Mouse (Mus musculus) brown adipose tissue, adult 24 weeks (tissue): ENCODE data around the gene Peli2. TPM values are rescaled to one million over a fixed set of nuclear protein-coding genes. Genes with fewer than 3 reads are reported as not detected.

Experiments
- H3K27ac ChIP-seq: fragments of 200-500 bp; replicated peaks from 2 replicates; pipeline ENCODE4 v1.5.1; 2012; ENCODE audit warnings: low read depth, mild to moderate bottlenecking, low read length
- H3K4me1 ChIP-seq: fragments of 200-500 bp; 2 replicates; pipeline ENCODE4 v1.6.1; 2012; ENCODE audit warnings: low read length, mixed read lengths; ENCODE audit not compliant: control insufficient read depth, insufficient read depth, insufficient read length
- H3K4me3 ChIP-seq: fragments of 200-500 bp; 2 replicates; pipeline ENCODE4 v1.5.1; 2012; ENCODE audit warnings: low read depth, mild to moderate bottlenecking, low read length, moderate library complexity; ENCODE audit not compliant: insufficient read depth
- polyA plus RNA-seq: library from polyadenylated mRNA; stranded (reverse); fragments of >200 nt; gene quantifications from 2 replicates; pipeline ENCODE4 v1.2.4, GENCODE M21; 2012; ENCODE audit not compliant: missing spikeins, insufficient read depth, insufficient read length

Peli2 gene
- polyA plus RNA-seq, 1 experiment, result 23.7 TPM

DNA sequence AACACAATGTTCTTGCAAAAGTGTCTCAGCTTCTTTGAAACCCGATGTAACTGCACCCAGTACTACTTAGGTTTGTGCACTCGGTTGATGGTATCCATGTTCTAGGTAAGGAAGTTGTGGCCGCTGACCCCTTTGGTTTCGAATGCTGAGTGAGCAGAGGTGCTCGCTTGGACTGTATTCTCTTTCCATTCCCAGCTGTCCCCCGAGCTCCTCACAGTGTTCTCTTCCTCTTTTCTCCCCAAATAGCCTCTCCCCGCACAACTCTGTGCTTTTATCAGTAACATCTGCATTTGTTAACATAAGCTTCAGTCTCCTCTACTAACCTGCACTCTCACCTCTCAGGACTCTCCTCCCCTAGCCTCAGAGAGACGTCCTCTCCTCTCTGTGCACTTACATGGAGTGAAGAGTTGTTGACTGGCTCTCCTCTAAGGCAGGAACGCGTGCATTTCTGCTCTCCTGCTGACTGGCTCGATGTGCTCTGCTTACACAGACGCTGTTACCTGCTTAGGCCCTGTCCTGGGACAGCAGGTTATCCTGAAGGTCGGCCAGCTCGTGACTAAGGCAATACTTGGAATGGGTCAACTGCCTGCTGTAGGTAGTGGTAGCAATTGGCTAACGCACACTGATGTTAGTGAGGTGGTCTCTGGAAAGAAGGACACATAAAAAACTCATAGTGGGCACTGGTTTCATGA, 57.8 kb downstream of the Peli2 start:
- H3K27ac ChIP-seq, result no peak overlapping the region
- H3K4me3 ChIP-seq, result no peak overlapping the region
- H3K4me1 ChIP-seq, result no peaks in the 10 kb centered on the region

DNA sequence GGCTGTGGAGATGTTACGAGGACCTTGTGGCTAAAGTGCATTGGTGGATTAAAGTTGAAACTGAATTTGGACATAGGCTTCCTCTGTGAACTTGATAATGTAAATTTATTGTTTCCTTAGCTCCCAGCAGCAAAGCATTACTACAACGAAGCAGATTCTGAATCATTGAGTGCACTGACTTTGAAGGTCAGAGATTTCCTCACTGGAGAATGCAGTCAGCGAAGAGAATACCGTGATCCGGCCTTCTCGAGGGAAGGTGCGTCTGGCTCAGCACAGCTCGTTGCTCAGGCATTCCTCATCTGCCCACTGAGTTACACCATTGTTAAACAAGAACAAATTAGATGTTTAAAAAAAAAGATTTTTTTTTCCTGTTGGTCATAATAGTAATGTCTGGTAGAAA, 58.4 kb downstream of the Peli2 start:
- H3K4me1 ChIP-seq, result no peaks in the 10 kb centered on the region
- H3K4me3 ChIP-seq, result no peak overlapping the region
- H3K27ac ChIP-seq, result no peak overlapping the region

DNA sequence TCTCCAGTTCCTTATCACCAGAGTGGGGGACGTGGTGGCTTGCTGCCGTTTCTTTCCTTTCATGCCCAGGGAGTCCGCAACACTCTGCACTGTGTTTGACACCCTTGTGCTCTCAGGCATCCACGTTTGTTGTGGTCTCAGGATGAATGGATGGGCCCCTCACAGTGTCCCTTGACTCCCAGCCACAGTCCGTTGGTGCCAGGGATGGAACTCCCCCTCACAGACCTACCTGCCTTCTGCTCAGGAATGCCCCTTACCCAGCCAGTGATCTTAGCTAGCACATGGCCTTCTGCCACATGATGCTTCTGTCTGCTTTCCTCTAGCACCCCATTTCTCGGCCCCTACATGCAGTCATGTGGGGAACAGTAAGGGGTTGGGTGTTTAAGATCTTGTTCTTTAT, 65.7 kb downstream of the Peli2 start:
- H3K4me1 ChIP-seq, result peaks cover 13% of the 10 kb centered on the region
- H3K4me3 ChIP-seq, result no peak overlapping the region

DNA sequence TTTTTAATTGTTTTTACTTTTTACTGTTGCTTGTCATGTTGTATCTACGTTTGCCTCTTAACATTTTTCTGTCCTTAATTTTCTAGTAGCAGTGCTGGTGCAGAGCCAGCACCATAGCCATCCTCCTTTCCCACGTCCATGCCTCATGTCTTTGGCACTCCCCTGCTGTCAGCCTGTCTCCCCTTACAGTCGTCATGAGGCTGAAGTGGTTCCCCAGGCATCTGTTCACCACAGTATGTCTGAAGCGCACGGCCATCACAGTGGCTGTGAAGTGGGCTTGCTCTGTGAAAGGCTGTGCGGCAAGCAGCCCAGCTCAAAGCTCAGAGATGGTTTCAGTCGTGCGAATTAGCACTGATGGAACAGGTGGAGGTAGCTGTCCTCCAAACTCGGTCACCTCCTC, 66.5 kb downstream of the Peli2 start:
- Histone ChIP-seq H3K27ac (no peak overlapping the region), H3K4me3 (no peak overlapping the region), H3K4me1 (peaks cover 18% of the 10 kb centered on the region)

More for the DNA sequence above, 65.7 kb downstream of the Peli2 start:
- H3K27ac ChIP-seq, result no peak overlapping the region

DNA sequence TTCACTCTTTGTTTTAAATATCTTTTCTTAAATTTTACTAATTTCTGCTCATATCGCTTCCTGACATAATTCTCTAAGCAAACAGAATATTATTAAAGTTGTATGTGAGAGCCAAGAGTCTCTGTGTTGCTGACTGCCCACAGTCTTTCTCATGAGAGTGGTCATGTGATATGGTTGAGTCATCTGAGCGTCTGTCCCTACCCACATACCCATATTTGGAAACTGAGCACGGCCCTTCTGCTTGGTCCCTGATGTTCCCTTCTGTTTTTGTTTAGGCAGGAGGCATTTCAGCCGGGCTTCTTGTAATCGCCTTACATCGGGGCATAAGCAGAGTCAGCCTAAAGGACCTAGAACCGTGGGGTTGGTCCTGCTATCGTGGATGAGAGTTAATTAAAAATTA, 68.7 kb downstream of the Peli2 start:
- Histone ChIP-seq H3K4me3 (no peak overlapping the region), H3K27ac (no peak overlapping the region), H3K4me1 (peaks cover 18% of the 10 kb centered on the region)

DNA sequence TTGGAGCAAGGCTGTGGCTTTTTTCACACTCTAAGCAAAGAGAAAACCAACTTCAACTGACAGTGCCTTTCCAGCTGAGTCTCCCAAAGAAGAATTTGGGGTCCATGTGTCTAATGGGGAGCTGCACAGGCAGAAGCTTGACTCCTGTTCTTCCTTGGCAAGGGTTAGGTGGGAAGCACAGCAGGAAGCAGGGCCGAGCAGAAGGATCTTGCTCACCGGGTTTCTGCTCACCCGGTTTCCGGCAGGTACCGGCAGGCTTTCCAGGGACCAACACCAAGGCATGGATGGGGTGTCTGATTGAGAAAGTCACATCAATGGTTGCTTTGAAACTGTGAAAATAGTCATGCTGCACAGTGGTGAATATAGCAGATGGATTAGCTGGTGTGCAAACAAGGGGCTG, 70.3 kb downstream of the Peli2 start:
- Histone ChIP-seq H3K27ac (no peak overlapping the region), H3K4me1 (peaks cover 18% of the 10 kb centered on the region), H3K4me3 (no peak overlapping the region)

DNA sequence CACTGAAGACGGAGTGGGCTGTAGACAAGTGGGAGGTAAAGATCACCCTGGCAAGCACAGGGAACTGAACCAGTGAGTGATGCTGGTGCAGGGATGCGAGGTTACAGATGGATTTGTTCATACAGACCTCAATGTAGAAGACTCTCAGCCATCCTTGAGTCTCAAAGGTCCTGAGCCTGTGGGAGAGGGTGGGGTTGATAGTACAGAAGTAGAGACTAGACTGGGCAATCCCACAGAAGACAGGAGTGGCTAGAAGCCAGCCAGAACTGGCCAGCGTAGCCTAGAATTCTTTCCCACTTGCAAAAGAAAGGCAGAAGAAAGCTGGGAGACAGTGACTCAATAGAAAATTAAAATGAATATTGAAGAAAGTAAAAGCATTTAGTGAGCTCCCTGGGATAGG, 71.3 kb downstream of the Peli2 start:
- Histone ChIP-seq H3K27ac (no peak overlapping the region), H3K4me1 (peaks cover 18% of the 10 kb centered on the region), H3K4me3 (no peak overlapping the region)

DNA sequence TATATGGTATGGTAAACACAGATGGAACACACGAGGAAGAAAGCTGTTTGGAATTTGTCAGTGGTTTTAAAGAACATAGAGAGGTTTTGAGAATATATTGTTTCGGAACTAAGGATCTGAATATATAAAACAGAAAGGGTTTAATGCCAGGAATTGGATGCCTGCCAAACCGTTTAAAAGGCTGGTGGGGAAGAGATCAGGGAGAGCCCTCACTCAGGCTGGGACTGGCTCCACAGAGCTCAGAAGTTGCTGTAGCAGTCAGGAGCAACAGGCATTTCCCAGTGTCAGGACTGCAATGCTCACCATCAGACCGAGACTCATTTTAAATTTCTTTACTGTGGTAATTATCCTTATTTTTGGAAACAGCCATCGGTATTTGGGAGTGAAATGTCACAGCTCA, 76.2 kb downstream of the Peli2 start:
- H3K4me1 ChIP-seq, result peaks cover 17% of the 10 kb centered on the region
- no peak overlapping the region for H3K4me3 ChIP-seq
- no peak overlapping the region; the same call in 1 of the 2 replicates for H3K27ac ChIP-seq

DNA sequence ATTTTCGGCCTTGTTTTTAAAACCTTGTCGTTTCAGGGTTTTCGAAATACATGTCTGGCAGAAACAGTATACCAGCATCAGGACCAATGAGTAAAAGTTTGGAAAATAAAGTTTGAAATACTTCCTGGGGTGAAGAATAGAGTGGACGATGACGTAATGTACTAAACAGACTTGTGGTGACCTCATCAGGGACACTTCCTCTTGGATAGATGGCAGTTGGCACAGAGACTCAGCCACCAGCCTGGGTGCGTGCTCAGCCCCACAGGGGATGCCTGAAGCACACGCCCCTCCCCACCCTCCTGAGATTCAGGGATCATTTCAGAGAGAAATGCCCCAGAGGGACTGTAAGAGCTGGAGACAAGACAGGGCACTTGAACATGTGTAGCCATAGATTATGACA, 76.7 kb downstream of the Peli2 start:
- Histone ChIP-seq H3K4me1 (peaks cover 20% of the 10 kb centered on the region), H3K27ac (no peak overlapping the region; the same call in 1 of the 2 replicates), H3K4me3 (no peak overlapping the region)

DNA sequence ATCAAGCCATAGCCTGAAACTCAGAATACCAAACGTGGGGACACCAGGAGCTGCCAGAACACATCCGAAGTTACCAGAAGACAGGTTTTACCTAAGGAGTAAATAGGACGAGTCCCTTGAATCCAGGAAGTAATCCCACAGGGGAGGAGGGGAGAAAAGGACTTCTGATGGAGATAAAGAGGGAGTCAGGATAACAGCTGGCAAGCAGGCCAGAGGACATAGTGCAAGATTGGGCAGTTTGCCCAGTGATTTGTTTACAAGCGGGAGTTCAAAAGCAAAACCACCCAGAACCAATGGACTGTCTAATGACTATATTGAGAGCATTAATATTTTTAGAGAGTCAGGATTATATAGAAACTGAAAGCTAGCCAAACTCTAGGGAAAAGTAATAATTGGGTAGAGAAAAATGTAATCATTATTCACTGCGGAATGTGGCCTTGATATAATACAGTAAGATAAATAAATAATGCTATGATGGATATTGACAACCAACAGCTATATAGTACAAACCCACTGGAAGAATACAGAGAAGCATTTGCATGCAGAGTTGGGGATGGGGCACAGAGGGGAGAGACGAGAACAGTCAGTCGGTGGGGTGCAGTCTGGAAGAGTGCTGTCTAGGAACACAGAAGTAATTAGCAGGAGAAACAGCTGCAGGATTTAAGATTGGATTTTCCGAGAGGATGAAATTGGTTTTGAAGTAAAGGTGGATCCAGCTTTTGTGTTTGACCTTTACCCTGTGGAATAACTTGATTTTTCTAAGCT, 77.7 kb downstream of the Peli2 start:
- Histone ChIP-seq H3K27ac (no peak overlapping the region), H3K4me1 (peaks cover 23% of the 10 kb centered on the region), H3K4me3 (no peak overlapping the region)

DNA sequence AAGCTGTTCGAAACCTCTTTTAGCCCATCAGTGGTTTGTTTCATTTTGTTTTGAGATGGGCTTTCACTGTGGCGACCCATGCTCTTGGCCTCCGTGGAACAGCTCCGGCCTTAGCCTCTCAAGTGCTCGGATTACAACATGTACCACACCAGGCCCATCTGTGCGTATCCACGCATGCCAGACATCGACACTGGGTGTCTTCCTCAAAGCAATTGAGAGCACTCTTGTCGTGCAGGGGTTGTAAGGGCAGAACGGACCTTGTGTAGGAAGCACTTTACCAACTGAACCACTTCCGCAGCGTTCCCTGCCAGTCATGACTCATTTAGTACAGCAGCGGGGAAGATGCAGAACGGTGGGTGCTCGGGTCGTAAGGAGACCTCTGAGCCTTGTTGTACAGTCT, 78.3 kb downstream of the Peli2 start:
- Histone ChIP-seq H3K4me3 (no peak overlapping the region), H3K4me1 (peaks cover 23% of the 10 kb centered on the region), H3K27ac (no peak overlapping the region)

DNA sequence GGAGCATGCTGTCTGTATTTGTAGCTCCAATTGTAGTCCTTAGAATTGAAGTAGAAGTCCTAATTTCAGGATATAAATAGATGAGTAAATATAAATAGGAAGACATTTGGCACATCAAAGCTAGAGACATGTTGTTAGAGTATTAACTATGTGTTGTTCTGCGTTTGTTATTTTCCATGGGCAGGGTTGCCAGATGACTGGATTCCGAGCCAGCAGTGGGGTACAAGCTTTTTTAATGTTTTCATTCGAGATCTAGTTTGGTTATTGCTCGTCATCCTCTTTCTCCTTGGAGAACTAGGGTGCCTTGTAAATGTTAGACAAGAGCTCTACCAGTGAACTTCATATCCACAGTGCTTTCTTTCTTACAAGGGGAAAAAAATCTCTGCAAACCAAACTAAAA, 78.9 kb downstream of the Peli2 start:
- Histone ChIP-seq H3K4me3 (no peak overlapping the region), H3K27ac (no peak overlapping the region), H3K4me1 (peaks cover 23% of the 10 kb centered on the region)

DNA sequence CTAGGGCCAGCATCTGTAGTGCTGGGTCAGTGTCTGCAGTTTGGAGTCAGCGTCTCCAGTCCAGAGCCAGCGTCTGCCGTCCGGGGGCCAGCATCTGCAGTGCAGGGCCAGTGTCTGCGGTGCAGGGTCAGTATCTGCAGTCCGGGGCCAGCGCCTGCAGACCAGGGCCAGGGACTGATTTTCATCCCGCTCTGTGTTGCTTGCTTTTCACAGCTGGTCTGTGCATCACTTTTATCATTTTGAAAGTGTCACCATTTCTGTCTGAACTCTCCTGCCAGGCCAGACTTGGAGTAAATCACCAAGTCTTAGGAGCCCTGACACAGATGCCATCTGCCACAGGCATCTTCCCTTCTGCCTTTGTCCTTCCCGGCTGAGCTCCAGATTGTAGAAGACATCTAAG, 79.7 kb downstream of the Peli2 start:
- H3K4me1 ChIP-seq, result peaks cover 23% of the 10 kb centered on the region
- no peak overlapping the region for H3K4me3 ChIP-seq
- no peak overlapping the region for H3K27ac ChIP-seq

DNA sequence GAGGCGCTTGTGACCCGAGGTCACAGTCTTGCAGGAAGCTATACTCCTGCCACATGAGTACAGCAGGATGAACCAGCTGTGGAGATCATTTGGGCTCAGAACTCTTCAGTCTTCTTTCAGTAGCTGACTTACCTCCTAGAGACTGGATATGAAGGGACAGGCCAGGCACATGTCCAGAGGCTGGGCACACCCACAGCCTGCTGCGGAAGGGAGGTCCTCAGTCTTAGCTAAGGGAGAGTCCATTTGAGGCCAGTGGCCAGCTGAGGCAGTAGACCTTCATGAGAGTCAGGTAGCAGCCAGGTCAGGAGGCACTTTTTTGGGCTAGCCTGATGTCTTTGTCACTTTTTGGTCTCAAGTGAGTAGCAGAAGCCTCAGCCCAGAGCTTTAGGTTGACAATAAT, 80.2 kb downstream of the Peli2 start:
- Histone ChIP-seq H3K4me1 (peaks cover 23% of the 10 kb centered on the region), H3K27ac (no peak overlapping the region), H3K4me3 (no peak overlapping the region)

DNA sequence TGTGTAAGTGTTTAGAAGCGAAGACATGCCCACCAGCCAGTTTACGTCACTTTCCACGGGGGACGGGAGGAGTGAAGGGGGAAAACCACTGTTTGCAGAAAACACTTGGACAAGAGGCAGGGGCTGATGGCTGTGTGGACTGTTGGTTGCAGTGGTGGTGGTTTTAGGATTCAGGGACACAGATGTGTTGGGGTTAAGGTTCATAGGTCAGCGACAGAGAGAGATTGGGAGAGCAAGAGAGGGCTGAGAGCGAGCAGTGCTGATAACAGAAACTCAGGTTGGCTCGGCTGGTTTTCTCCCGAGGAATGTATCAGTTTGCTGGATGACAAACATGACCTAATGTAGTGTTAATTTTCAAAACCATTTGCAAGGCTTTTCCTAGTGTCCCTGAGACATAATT, 80.8 kb downstream of the Peli2 start:
- no peak overlapping the region for H3K27ac ChIP-seq

More for the DNA sequence above, 80.8 kb downstream of the Peli2 start:
- Histone ChIP-seq H3K4me3 (no peak overlapping the region), H3K4me1 (peaks cover 23% of the 10 kb centered on the region)
